Mouse (Mus musculus): ENCODE data around the gene F2rl1.

GRCm38 (mm10) chr13:95538021-95538420 is 13.0 kb upstream of the F2rl1 start:
- no peak for TF ChIP-seq CTCF (IDR thresholded peaks at IDR 0.05; ENCODE audit: low read depth, low read length)
- no peak for TF ChIP-seq TAL1 (conservative IDR thresholded peaks at IDR 0.05; ENCODE audit: low read depth, low read length)
- no peak for TF ChIP-seq GATA1 (IDR thresholded peaks at IDR 0.05; ENCODE audit: borderline replicate concordance, low read length)
- no peak for TF ChIP-seq GATA2 (IDR thresholded peaks at IDR 0.05; ENCODE audit: borderline replicate concordance, low read depth, low read length)
- TF ChIP-seq POLR2AphosphoS5 (IDR thresholded peaks at IDR 0.05; ENCODE audit: insufficient replicate concordance, low read depth, low read length): no peak

Data from G1E (cell line).